Mouse (Mus musculus): Measurements from ENCODE around the gene Slc39a13. TPM values are rescaled to one million over a fixed set of nuclear protein-coding genes. Genes with fewer than 3 reads are reported as not detected.

Gene Slc39a13
- polyA plus RNA-seq, 1 experiment from 2014 or later = 148 TPM

DNA sequence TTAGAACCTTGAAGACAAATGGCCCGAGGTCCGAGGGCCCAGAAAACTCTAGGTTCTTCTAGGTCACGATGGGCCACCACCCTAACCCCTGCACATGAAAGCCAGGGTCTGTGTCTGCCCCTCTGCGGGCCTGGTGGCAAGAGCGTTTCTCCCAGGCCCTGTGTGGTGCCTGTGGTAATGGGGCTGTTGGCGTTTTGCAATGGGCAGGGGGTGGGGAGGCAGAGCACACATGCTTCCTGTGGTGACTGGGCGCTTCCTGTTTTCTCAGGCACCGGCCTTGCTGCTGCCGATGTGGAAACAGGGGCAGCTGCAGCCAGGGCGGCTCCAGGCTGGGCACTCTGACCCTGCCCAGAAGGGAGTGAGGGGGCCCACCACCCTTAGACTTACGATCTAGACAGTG lies 12.6 kb upstream of the Slc39a13 start:
- no peaks in the 10 kb centered on the region for H3K27me3 ChIP-seq
- no peak for ATAC-seq
- ChIA-PET POLR2A (no interaction called here), CTCF (no interaction called here)
- no peak for TF ChIP-seq CTCF (IDR thresholded peaks at IDR 0.05)
- in situ Hi-C loops (cut with MboI; ENCODE audit: low pct_unique_long_range_greater_than_20kb) = no loop called here
- DNase-seq (ENCODE audit: low read depth, low spot score) = no peak

DNA sequence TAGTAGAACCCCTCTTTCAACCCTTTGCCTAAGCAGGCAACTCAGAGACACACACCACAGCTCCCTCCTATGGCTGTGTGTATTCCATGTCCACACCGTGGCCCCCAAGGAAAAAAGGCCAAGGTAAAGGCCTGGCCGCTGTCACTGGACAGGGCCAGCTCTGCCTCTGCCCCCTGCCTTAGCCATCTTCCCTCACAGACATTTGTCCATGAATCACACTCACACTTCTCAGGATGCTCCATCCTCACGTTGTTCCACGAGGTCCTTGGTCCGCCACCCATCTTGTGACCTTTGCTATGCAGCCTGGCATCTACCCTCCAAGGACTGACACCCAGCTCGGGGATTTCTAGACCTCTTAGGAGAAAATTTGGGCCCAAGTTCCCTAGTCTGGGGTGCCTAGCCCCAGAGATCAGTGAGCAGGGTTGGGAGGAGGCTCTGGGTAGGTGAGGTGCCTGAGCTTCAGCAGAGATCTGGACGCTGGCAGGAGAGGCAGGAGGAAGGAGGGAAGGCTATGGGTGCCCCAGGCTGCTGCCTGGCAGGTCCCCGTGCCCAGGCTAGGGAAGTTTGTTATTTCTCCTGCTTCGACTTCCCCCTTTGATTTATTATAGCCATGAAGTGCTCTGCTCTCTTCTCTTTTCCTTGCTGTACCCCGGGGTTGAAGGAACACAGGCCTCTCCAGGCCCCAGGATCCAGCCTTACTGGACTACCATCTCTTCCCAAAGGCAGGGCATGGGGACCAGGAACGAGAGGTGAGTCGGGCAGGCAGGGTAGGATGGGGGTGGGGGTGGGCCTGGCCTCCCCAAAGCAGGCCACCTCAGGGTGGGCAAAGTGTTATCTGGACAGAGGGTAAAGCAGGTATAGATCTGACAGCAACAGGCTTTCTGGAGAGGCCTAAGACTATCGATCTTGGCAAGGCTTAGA lies 11.8 kb upstream of the Slc39a13 start, which contains the start of gene Spi1:
TSS of gene Spi1 (plus strand) at position 616 of the 921 bp plus-strand sequence.
- ChIA-PET POLR2A (interaction anchor here (0.7 kb wide), 1 partner anchor 216 kb away, joined by 4 read pairs; no protein-coding TSS in a partner anchor), CTCF (no interaction called here)
- DNase-seq (ENCODE audit: low read depth, low spot score) = no peak
- ATAC-seq = no peak
- in situ Hi-C loops (cut with MboI; ENCODE audit: low pct_unique_long_range_greater_than_20kb) = no loop called here
- no peak for TF ChIP-seq CTCF (IDR thresholded peaks at IDR 0.05)
- H3K27me3 ChIP-seq = no peaks in the 10 kb centered on the region

DNA sequence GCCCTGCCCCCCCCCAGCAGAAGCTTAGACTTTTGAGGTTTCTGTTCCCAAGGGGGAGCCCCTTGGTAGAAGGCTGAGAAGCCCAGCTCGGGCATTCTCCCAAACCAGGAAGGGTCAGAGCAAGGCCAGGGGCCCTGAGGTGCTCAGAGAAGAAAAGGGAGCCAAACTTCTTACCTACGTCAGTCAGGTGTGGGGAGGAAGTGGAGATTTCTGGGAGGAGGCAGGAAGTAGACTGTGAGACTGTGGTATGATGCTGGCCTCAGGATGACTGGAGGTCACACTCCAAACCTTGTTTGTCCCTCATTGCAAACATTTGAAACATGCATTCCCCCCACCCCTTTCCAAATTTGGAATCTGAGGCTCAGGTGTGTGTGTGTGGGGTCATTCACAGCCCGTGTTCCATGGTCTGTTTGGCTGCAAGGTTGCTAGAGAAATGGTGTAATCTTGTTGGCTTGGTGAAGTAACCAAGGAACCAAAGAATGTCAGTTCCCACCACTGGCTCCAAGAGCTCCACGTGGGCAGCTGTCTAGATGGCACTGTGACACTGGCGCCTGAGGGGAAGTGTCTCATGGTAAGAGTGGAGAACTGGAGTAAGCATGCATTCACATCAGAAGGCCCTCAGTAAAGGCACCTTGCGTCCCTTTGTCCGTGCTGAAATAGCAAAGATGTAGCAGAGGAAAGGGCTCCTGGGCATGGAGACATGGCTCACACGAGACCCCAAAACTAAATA lies 10.7 kb upstream of the Slc39a13 start:
- DNase-seq (ENCODE audit: low read depth, low spot score) = no peak
- POLR2A ChIA-PET = interaction anchor here (0.6 to 0.7 kb wide), 2 partner anchors 131 to 215 kb away, joined by 3 to 4 read pairs; no protein-coding TSS in a partner anchor
- ATAC-seq = no peak
- CTCF ChIA-PET = no interaction called here
- no peak for TF ChIP-seq CTCF (IDR thresholded peaks at IDR 0.05)
- in situ Hi-C loops (cut with MboI; ENCODE audit: low pct_unique_long_range_greater_than_20kb) = no loop called here
- no peaks in the 10 kb centered on the region for H3K27me3 ChIP-seq

DNA sequence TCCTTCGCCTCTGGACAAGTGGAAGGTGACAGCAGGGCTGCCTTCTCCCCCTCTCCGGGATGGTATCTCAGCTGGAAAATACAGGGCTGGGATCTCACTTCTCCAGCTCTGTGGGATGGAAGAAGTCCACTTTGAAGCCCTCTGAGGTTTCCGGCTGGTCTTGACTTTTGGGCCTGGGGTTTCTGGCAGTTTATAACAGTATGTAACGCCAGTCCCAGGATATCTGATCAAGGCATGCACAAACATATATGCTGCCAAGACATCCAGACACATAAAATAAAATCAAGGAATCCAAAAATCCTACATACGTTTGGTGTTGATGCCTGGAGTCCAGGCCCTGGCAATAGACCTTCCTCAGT lies 8.8 kb upstream of the Slc39a13 start:
- in situ Hi-C loops (cut with MboI; ENCODE audit: low pct_unique_long_range_greater_than_20kb) = no loop called here
- ChIA-PET POLR2A (no interaction called here), CTCF (interaction anchor here (1.3 kb wide), 1 partner anchor 19 kb away, joined by 3 read pairs; no protein-coding TSS in a partner anchor)
- no peak for ATAC-seq
- no peak for TF ChIP-seq CTCF (IDR thresholded peaks at IDR 0.05)
- no peak for DNase-seq (ENCODE audit: low read depth, low spot score)
- no peaks in the 10 kb centered on the region for H3K27me3 ChIP-seq

DNA sequence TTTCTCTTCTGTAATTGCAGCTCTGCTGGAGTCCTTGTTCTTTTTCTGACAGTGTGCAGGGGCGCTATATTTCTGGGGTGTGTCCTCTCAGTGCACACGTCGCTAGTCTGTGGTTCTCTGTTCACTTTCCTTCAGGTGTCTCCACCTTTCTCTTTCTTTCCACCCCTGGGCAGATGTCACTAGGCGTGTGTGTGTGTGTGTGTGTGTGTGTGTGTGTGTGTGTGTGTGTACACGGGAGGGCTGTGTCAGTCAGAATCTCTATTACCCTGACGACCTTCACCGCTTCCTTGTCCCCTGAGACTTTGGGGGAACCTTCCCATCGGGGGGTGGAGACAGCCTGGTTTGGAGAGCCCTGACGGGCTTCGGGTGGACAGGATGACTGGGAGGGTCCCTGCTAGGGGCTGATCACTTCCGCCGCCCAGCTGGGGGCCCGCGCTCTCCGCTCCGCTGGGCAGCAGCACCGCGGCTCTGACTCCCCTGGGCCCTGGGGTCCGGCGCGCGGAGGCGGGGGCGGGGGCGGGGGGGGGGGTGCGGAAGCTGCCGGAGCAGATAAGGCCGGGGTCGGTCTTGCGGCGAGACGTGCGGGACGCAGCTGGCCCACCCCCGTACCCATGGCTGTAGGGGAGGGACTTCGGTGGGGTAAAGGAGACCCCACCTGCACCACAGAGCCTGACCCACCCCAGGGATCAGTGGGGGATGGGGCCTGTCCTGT lies 8.3 kb upstream of the Slc39a13 start:
- CTCF ChIA-PET = interaction anchor here (1.3 kb wide), 1 partner anchor 19 kb away, joined by 3 read pairs; no protein-coding TSS in a partner anchor
- ATAC-seq = no peak
- POLR2A ChIA-PET = interaction anchor here (0.7 to 0.8 kb wide), 2 partner anchors 10 to 46 kb away, joined by 3 to 5 read pairs; no protein-coding TSS in a partner anchor
- DNase-seq (ENCODE audit: low read depth, low spot score) = no peak
- TF ChIP-seq CTCF (IDR thresholded peaks at IDR 0.05) = no peak
- H3K27me3 ChIP-seq = no peaks in the 10 kb centered on the region
- in situ Hi-C loops (cut with MboI; ENCODE audit: low pct_unique_long_range_greater_than_20kb) = no loop called here

DNA sequence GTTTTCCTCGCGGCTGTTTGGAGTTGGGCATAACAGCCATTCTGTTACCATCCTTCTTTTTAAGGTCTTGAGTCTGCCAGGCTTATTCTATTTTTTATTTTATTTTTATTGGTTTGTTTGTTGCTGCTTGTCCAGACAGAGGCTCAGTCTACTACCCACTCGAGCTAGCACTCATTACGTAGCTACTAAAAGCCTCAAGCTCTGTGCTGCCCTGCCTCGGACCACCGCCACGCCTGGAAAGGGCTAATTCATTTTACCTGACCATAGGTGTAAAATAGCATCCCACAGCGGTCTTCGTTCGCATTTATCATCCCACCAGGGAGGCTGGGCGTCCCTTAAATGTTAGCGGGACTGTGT lies 7.7 kb upstream of the Slc39a13 start:
- in situ Hi-C loops (cut with MboI; ENCODE audit: low pct_unique_long_range_greater_than_20kb) = no loop called here
- DNase-seq (ENCODE audit: low read depth, low spot score) (no peak), ATAC-seq (no peak)
- ChIA-PET POLR2A (interaction anchor here (0.5 to 0.8 kb wide), 3 partner anchors 10 to 46 kb away, joined by 3 to 5 read pairs (median 3); no protein-coding TSS in a partner anchor), CTCF (interaction anchor here (1.3 kb wide), 1 partner anchor 20 kb away, joined by 3 read pairs; no protein-coding TSS in a partner anchor)
- no peaks in the 10 kb centered on the region for H3K27me3 ChIP-seq
- no peak for TF ChIP-seq CTCF (IDR thresholded peaks at IDR 0.05)

DNA sequence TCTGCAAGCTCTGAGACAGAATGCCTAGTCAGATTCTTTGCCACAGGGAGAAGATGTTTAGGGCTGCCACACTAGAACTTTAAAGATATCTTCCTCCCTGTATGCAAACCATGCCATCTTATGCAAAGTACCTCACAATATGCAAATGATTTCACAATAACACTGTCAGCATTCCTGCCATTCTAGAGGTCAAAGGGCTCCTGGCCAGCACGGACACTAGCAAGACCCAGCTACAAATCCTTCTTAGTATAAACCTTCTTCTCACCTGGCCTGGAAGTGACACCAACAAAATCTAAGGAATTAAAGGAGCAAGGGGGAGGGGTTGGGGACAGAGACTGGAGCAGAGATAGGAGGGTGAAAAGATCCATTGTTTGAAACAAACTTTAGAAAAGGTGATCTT lies 1.9 kb upstream of the Slc39a13 start:
- no peak for TF ChIP-seq CTCF (IDR thresholded peaks at IDR 0.05)

DNA sequence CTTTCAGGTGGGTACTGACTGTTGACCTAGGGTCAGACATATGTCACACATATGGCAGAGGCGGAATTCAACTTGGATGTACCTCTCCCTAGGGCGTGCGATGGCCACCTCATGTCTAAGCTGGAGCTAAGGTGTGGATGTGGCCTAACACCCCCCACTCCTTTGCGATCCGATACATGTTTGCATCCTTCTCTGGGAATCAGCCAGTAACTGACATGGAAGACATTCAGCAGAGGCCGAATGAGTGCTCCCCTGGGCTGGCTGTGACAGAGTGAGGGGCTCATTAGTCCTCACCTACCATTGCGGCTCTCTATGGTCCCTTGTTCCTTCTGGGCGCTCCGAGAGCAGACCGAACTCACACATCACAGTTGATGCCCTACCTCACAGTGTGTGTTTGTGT lies 842 bp upstream of the Slc39a13 start:
- ChIA-PET POLR2A (interaction anchor here (1.6 to 2.0 kb wide), 2 partner anchors 9 to 37 kb away, joined by 4 to 5 read pairs; no protein-coding TSS in a partner anchor), CTCF (interaction anchor here (1.2 to 2.9 kb wide), 10 partner anchors 14 to 204 kb away, joined by 3 to 10 read pairs (median 7); no protein-coding TSS in a partner anchor)
- DNase-seq (ENCODE audit: low read depth, low spot score) (no peak), ATAC-seq (no peak)
- in situ Hi-C loops (cut with MboI; ENCODE audit: low pct_unique_long_range_greater_than_20kb) = loop anchor here (5.0 kb wide), 1 partner anchor 36 kb away; no protein-coding TSS in a partner anchor
- H3K27me3 ChIP-seq = no peaks in the 10 kb centered on the region
- no peak for TF ChIP-seq CTCF (IDR thresholded peaks at IDR 0.05)

More for the DNA sequence above, 1.9 kb upstream of the Slc39a13 start:
- ATAC-seq (no peak), DNase-seq (ENCODE audit: low read depth, low spot score) (no peak)
- no peaks in the 10 kb centered on the region for H3K27me3 ChIP-seq
- in situ Hi-C loops (cut with MboI; ENCODE audit: low pct_unique_long_range_greater_than_20kb) = loop anchor here (5.0 kb wide), 1 partner anchor 35 kb away; no protein-coding TSS in a partner anchor
- CTCF ChIA-PET = no interaction called here
- POLR2A ChIA-PET = no interaction called here

DNA sequence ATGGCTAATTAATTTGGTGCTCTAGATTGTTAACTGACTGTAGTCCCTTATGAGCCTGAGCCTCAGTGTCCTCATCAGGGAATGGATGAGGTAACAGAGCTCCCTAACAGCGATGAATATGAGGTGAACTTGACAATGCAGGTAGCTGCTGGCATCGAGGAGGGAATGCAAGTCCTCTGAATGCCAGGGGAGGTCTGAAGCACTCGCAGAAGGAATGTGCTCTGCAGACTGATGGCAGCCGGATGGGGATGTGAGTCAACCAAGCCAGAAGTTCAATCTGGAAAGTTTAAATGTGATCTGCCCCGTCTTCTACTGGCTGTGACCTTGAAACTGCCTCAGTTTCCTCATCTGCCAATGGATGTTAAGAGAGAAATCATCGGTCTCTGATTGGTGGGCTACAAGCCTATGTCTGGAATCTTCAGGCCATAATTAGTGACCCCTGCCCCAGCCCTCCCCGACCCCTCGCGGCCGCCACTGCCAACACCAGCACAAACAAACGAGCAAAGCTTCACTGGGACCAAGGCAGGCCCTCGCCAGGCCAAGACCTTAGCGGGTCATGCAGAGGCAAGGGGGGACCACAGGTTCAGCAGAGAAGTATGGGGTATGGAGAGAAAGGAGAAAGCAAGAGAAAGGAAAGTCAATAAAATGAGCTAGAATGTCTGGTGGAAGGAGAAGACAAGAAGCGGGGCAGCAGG lies 764 bp downstream of the Slc39a13 start:
- in situ Hi-C loops (cut with MboI; ENCODE audit: low pct_unique_long_range_greater_than_20kb) = no loop called here
- ATAC-seq (no peak), DNase-seq (ENCODE audit: low read depth, low spot score) (no peak)
- no peak for TF ChIP-seq CTCF (IDR thresholded peaks at IDR 0.05)
- ChIA-PET CTCF (interaction anchor here (1.1 to 2.9 kb wide), 6 partner anchors 19 to 203 kb away, joined by 3 to 10 read pairs (median 4); no protein-coding TSS in a partner anchor), POLR2A (interaction anchor here (0.9 to 2.0 kb wide), 5 partner anchors 8 to 203 kb away, joined by 3 to 11 read pairs (median 4); no protein-coding TSS in a partner anchor)
- no peaks in the 10 kb centered on the region for H3K27me3 ChIP-seq

All from Patski (cell line).